Mouse (Mus musculus) E14TG2a.4 (cell line): ENCODE data around the gene Ccnl1.

Source experiments
- H3K27me3 ChIP-seq: 2 replicates; pipeline ENCODE4 v1.6.1; 2014; ENCODE audit warnings: low read length, control low read depth; ENCODE audit not compliant: insufficient read depth
- H3K36me3 ChIP-seq: 2 replicates; pipeline ENCODE4 v1.6.1; 2014; ENCODE audit warnings: low read length, control low read depth; ENCODE audit not compliant: insufficient read depth
- H3K4me1 ChIP-seq: replicated peaks from 2 replicates; pipeline ENCODE4 v1.6.1; 2014; ENCODE audit warnings: low read depth, low read length, control low read depth
- H3K4me3 ChIP-seq: replicated peaks from 2 replicates; pipeline ENCODE4 v1.5.1; 2014; ENCODE audit warnings: mild to moderate bottlenecking, low read length
- H3K9me3 ChIP-seq: 2 replicates; pipeline ENCODE4 v1.6.1; 2014; ENCODE audit warnings: low read length, control low read depth
- CTCF ChIP-seq: conservative IDR thresholded peaks from 2 replicates; pipeline ENCODE4 v1.5.1; 2014; ENCODE audit warnings: low read length
- NANOG ChIP-seq: IDR thresholded peaks from 2 replicates; pipeline ENCODE4 v1.6.1; 2014; ENCODE audit warnings: borderline replicate concordance, low read length, mixed read lengths
- POU5F1 ChIP-seq: IDR thresholded peaks from 2 replicates; pipeline ENCODE4 v1.6.1; 2014; ENCODE audit warnings: low read length, borderline replicate concordance

Ccnl1 gene

DNA sequence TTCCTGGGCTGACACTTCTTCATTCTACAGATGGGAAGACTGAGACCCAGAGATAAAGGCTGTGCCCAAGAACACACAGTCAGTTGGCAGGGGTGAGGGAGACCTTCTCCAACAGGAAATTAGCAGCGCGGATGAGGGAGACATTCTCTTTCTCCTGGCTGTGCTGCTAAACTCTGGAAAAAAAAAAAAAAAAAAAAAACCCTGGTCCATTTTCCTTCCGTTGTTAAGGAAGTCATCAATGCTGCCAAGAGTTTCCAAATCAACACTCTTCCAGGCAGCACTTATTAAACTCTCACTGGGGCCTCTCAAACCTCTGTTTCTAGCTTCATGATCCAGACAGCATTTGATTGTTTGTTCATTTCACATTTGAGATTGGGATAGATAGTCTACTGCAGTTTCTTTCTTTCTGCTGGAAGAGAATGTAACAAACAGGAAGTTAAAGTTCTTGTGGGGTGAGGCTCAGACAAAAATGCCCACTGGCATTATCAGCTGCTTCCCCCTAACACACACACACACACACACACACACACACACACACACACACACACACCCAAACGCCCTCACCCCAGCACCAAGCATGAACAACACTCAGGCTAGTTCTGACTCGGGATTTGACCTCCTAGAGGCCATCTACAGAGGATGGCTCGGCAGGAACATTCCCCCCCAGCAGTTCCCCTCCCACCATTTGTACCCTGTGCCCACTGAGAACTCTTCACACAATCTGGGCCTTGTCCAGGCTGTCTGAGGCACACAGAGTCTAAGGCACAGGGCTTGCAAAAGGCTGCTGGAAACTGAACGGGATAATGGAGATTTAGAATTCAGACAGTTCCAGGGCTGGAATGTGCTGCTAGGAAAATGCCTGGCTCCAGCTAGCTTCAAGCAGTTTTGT, 52.5 kb downstream of the Ccnl1 start:
- no peaks in the 10 kb centered on the region for H3K36me3 ChIP-seq
- no peak overlapping the region for H3K4me3 ChIP-seq
- no peaks in the 10 kb centered on the region for H3K9me3 ChIP-seq
- no peaks in the 10 kb centered on the region for H3K4me1 ChIP-seq
- TF ChIP-seq NANOG (no peak), CTCF (no peak), POU5F1 (no peak)
- H3K27me3 ChIP-seq: no peaks in the 10 kb centered on the region

- H3K27me3 ChIP-seq: no peaks in the 10 kb centered on the region
- H3K36me3 ChIP-seq: no peaks in the 10 kb centered on the region
- no peaks in the 10 kb centered on the region for H3K4me1 ChIP-seq
- no peaks in the 10 kb centered on the region for H3K9me3 ChIP-seq
- no peak for TF ChIP-seq POU5F1
- TF ChIP-seq NANOG: no peak
- TF ChIP-seq CTCF: no peak
- no peak overlapping the region for H3K4me3 ChIP-seq
Measured at GRCm38 (mm10) chr3:65904711-65905110, 53.3 kb downstream of the Ccnl1 start.

GRCm38 (mm10) chr3:65904106-65904505, 53.9 kb downstream of the Ccnl1 start:
- no peaks in the 10 kb centered on the region for H3K4me1 ChIP-seq
- H3K9me3 ChIP-seq: no peaks in the 10 kb centered on the region
- TF ChIP-seq NANOG (no peak), POU5F1 (no peak), CTCF (no peak)
- H3K4me3 ChIP-seq: no peak overlapping the region
- H3K27me3 ChIP-seq: no peaks in the 10 kb centered on the region
- H3K36me3 ChIP-seq: no peaks in the 10 kb centered on the region

DNA sequence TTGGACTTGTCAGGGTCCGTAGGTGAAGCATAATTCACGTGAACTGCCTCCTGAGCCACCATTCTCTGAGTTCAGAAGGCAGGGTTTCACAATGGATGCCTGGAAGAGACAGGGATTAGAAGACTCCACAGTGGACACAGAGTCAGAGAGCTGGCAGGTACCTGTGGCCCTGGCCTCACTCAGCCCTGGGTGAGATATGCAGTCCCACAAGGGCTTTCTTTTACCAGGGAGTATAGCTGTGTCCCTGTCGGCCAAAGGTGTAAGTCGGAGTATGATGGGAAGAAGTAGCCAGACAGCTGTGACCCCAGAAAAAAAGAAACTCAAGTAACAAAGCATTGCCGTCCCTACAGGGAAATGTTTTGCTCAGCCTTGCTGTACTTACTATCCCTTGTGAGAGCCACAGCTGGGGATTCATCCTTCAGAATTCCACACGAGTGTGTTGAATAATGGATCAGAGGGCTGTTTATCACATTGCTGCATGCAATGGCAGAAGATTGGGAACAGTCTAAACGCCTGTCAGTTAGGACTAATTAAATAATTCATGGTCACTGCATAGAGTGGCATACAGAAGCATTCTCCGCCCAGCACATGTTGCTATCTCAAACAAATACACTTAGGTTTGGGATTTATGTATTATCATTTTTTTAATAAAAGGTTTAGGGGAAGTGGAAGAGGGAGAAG, 59.3 kb downstream of the Ccnl1 start:
- Histone ChIP-seq H3K4me1 (no peaks in the 10 kb centered on the region), H3K9me3 (peaks cover 16% of the 10 kb centered on the region), H3K4me3 (no peak overlapping the region), H3K27me3 (no peaks in the 10 kb centered on the region), H3K36me3 (no peaks in the 10 kb centered on the region)
- TF ChIP-seq CTCF (no peak), NANOG (no peak), POU5F1 (no peak)

- Histone ChIP-seq H3K27me3 (no peaks in the 10 kb centered on the region), H3K4me1 (no peaks in the 10 kb centered on the region), H3K36me3 (no peaks in the 10 kb centered on the region), H3K9me3 (peaks cover 16% of the 10 kb centered on the region), H3K4me3 (no peak overlapping the region)
- no peak for TF ChIP-seq CTCF
- no peak for TF ChIP-seq NANOG
- no peak for TF ChIP-seq POU5F1
Measured at GRCm38 (mm10) chr3:65897233-65897993, 60.6 kb downstream of the Ccnl1 start.
